Mouse (Mus musculus): ENCODE data around the gene Isoc2a.

Gene Isoc2a

GRCm38 (mm10) chr7:4919971-4920370 lies 43.0 kb downstream of the Isoc2a start:
- DNase-seq, result no peak

GRCm38 (mm10) chr7:4920496-4920895 lies 43.5 kb downstream of the Isoc2a start:
- no peak for DNase-seq

GRCm38 (mm10) chr7:4920976-4921823 lies 44.2 kb downstream of the Isoc2a start:
- no peak for DNase-seq

GRCm38 (mm10) chr7:4921824-4922482 lies 45.0 kb downstream of the Isoc2a start, which contains the start of gene Nat14:
Gene Nat14, plus strand, starts transcription at chr7:4922028.
- no peak for DNase-seq

GRCm38 (mm10) chr7:4922508-4922907 lies 45.6 kb downstream of the Isoc2a start:
- peak; percentile 88 for DNase-seq

GRCm38 (mm10) chr7:4922931-4923565 lies 46.1 kb downstream of the Isoc2a start:
- peak; percentile 88 for DNase-seq

- DNase-seq, result peak; percentile 80
These were observed 46.8 kb downstream of the Isoc2a start for GRCm38 (mm10) chr7:4923586-4924364.

GRCm38 (mm10) chr7:4924483-4924882 lies 47.5 kb downstream of the Isoc2a start:
- no peak for DNase-seq

GRCm38 (mm10) chr7:4924891-4925301 lies 47.9 kb downstream of the Isoc2a start:
- no peak for DNase-seq

- DNase-seq, result no peak
These were observed 48.8 kb downstream of the Isoc2a start, which contains the start of gene Ssc5d for GRCm38 (mm10) chr7:4925441-4926381. Gene Ssc5d, plus strand, starts transcription at chr7:4925785.

- DNase-seq, result no peak
These were observed 49.9 kb downstream of the Isoc2a start for GRCm38 (mm10) chr7:4926849-4927248.

- no peak for DNase-seq
These were observed 50.8 kb downstream of the Isoc2a start for GRCm38 (mm10) chr7:4927711-4928110.

- no peak for DNase-seq
These were observed 51.4 kb downstream of the Isoc2a start for GRCm38 (mm10) chr7:4928323-4928722.

- no peak for DNase-seq
These were observed 56.1 kb downstream of the Isoc2a start for GRCm38 (mm10) chr7:4933103-4933502.

GRCm38 (mm10) chr7:4934160-4934914 lies 57.4 kb downstream of the Isoc2a start:
- no peak for DNase-seq

GRCm38 (mm10) chr7:4936832-4937231 lies 59.9 kb downstream of the Isoc2a start:
- no peak for DNase-seq

GRCm38 (mm10) chr7:4937392-4937791 lies 60.4 kb downstream of the Isoc2a start:
- no peak for DNase-seq

GRCm38 (mm10) chr7:4938456-4938855 lies 61.5 kb downstream of the Isoc2a start:
- no peak for DNase-seq

- DNase-seq, result peak; percentile 80
These were observed 63.1 kb downstream of the Isoc2a start for GRCm38 (mm10) chr7:4940068-4940479.

GRCm38 (mm10) chr7:4942673-4943072 lies 65.7 kb downstream of the Isoc2a start:
- no peak for DNase-seq

Data from cerebellum, adult 11-12 months (tissue).